Mouse (Mus musculus): ENCODE measurements around the gene Caskin1. TPM values are rescaled to one million over a fixed set of nuclear protein-coding genes. Genes with fewer than 3 reads are reported as not detected.

The Caskin1 gene
- total RNA-seq, 2 experiments from 2014 or later, result 153 to 157 TPM

Other genes starting within 250 kb of the Caskin1 start
- gene Ccnf, start 237.1 kb upstream of the Caskin1 start, total RNA-seq (2021), result 1 to 10 TPM; 4.8 to 5.0 TPM
- gene Abca17, start 137.5 kb upstream of the Caskin1 start, total RNA-seq (2021), result under 1 TPM; 0.51 to 0.92 TPM
- 10 to 100 TPM; 59.2 to 61.4 TPM for gene Abca3, start 136.7 kb upstream of the Caskin1 start, total RNA-seq (2021)
- 100 to 1,000 TPM; 123 to 124 TPM for gene Rnps1, start 74.0 kb upstream of the Caskin1 start, total RNA-seq (2021)
- 10 to 100 TPM; 27.3 to 34.2 TPM for gene Eci1, start 62.0 kb upstream of the Caskin1 start, total RNA-seq (2021)
- gene Dnase1l2, start 45.5 kb upstream of the Caskin1 start, total RNA-seq (2021), result 10 to 100 TPM in 1 of 2 experiments, 1 to 10 TPM in 1; 9.6 to 11.4 TPM
- gene E4f1, start 18.3 kb upstream of the Caskin1 start, total RNA-seq (2021), result 10 to 100 TPM; 32.3 to 37.9 TPM
- 10 to 100 TPM; 61.6 to 64.6 TPM for gene Pgp, start 18.2 kb upstream of the Caskin1 start, total RNA-seq (2021)
- 1 to 10 TPM; 2.0 to 2.8 TPM for gene Bricd5, start 14.7 kb upstream of the Caskin1 start, total RNA-seq (2021)
- gene Mlst8, start 9.5 kb upstream of the Caskin1 start, total RNA-seq (2021), result 10 to 100 TPM; 42.5 to 42.9 TPM
- 10 to 100 TPM; 79.3 to 84.6 TPM for gene Traf7, start 39.3 kb downstream of the Caskin1 start, total RNA-seq (2021)
- gene Rab26, start 45.6 kb downstream of the Caskin1 start, total RNA-seq (2021), result 10 to 100 TPM; 69.7 to 75.6 TPM
- 10 to 100 TPM; 78.8 to 80.0 TPM for gene Pkd1, start 61.2 kb downstream of the Caskin1 start, total RNA-seq (2021)
- 100 to 1,000 TPM; 182 to 189 TPM for gene Tsc2, start 144.0 kb downstream of the Caskin1 start, total RNA-seq (2021)
- 1 to 10 TPM; 4.9 to 6.1 TPM for gene Nthl1, start 144.1 kb downstream of the Caskin1 start, total RNA-seq (2021)
- 10 to 100 TPM; 39.7 to 41.0 TPM for gene Slc9a3r2, start 161.7 kb downstream of the Caskin1 start, total RNA-seq (2021)
- 1 to 10 TPM; 1.3 to 2.0 TPM for gene Npw, start 169.9 kb downstream of the Caskin1 start, total RNA-seq (2021)
- 10 to 100 TPM; 39.6 to 42.8 TPM for gene Zfp598, start 181.1 kb downstream of the Caskin1 start, total RNA-seq (2021)
- gene Syngr3, start 201.4 kb downstream of the Caskin1 start, total RNA-seq (2021), result 100 to 1,000 TPM; 159 to 169 TPM
- 10 to 100 TPM; 18.8 to 23.1 TPM for gene Gfer, start 207.6 kb downstream of the Caskin1 start, total RNA-seq (2021)
- gene Noxo1, start 207.6 kb downstream of the Caskin1 start, total RNA-seq (2021), result 1 to 10 TPM; 3.2 to 3.7 TPM
- 10 to 100 TPM; 31.7 to 32.5 TPM for gene Tbl3, start 219.1 kb downstream of the Caskin1 start, total RNA-seq (2021)
- gene Rnf151, start 229.5 kb downstream of the Caskin1 start, total RNA-seq (2021), result under 1 TPM in 1 of 2 experiments, not detected in 1; 0.27 TPM
- 100 to 1,000 TPM; 318 to 320 TPM for gene Rps2, start 229.5 kb downstream of the Caskin1 start, total RNA-seq (2021)
- 100 to 1,000 TPM; 226 to 238 TPM for gene Ndufb10, start 235.9 kb downstream of the Caskin1 start, total RNA-seq (2021)
- gene Rpl3l, start 239.2 kb downstream of the Caskin1 start, total RNA-seq (2021), result under 1 TPM; 0.27 to 0.43 TPM
- 10 to 100 TPM; 41.3 to 45.5 TPM for gene Msrb1, start 248.0 kb downstream of the Caskin1 start, total RNA-seq (2021)